Mouse (Mus musculus) heart, postnatal 0 days (tissue): Measurements from ENCODE around the gene Cep104.

Experiments
- CTCF ChIP-seq: IDR thresholded peaks from 2 replicates; pipeline ENCODE4 v1.5.1; 2016; ENCODE audit warnings: antibody characterized with exemption, control low read depth, low read depth
- EP300 ChIP-seq: IDR thresholded peaks from 2 replicates; pipeline ENCODE4 v1.6.1; 2016; ENCODE audit warnings: antibody characterized with exemption, low read depth

- TF ChIP-seq CTCF (no peak), EP300 (no peak)
Measured at GRCm38 (mm10) chr4:154055482-154055881, 80.5 kb downstream of the Cep104 start.
